Mouse (Mus musculus): ENCODE results near the gene Ppp1r13b. TPM values are rescaled to one million over a fixed set of nuclear protein-coding genes. Genes with fewer than 3 reads are reported as not detected.

The Ppp1r13b gene
- total and polyA plus RNA-seq, 3 experiments, result 0.42 to 2.0 (median 0.64) TPM

DNA sequence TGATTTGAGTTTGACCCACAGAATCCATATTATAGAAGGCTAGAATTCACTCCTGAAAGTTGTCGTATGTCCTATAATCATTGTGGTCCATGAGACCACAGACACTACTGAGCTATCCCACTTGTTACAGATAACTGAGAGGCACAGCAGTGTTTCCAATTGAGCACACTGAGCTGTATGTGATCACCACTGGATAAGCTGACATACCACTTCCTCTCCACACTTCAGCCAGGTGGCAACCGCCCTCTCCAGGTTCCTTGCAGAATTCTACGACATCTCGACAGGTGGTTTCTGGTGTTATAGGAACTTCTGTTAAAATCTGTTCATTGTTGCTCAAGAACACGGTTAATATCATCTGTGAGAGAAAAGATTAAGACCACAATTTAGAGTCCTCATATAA, 35.8 kb downstream of the Ppp1r13b start:
- in situ Hi-C loops (cut with MboI; ENCODE audit: low pct_ligation_motif_present, low pct_unique_long_range_greater_than_20kb, low sequenced_read_pairs), result loop anchor here (10.0 kb wide), 1 partner anchor 137 kb away; no protein-coding TSS in a partner anchor
- no peaks in the 10 kb centered on the region for H3K36me3 ChIP-seq (replicated peaks in 1 of 2; ENCODE audit: control insufficient read depth in 1 of 2, insufficient read depth in 1 of 2, low read length in 1 of 2)

DNA sequence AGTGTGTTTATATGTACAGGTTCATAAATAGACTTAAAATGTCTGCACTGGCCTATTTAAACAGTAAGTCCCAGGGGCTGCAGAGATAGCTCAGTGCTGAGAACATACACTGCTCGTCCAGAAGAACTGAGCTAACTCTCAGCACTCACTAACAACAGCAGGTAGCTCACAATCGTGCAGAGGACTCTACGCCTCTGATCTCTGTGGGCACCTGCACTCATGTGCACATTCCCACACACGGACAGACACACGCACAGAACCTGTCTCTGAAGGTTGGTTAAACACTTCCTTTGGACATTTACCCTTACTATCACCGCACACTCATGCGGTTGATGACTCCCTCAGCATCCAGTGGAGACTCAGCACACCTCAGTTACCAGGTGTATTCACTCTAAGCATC, 37.1 kb downstream of the Ppp1r13b start:
- in situ Hi-C loops (cut with MboI; ENCODE audit: low pct_ligation_motif_present, low pct_unique_long_range_greater_than_20kb, low sequenced_read_pairs), result loop anchor here (10.0 kb wide), 1 partner anchor 136 kb away; no protein-coding TSS in a partner anchor
- no peak for TF ChIP-seq PAX5 (IDR thresholded peaks at IDR 0.05; ENCODE audit: low read length)
- no peak for TF ChIP-seq EP300 (IDR thresholded peaks at IDR 0.05; ENCODE audit: low read length)
- TF ChIP-seq POLR2A (IDR thresholded peaks at IDR 0.05; ENCODE audit: low read depth, low read length), result no peak
- no peak for TF ChIP-seq CHD1 (IDR thresholded peaks at IDR 0.05; ENCODE audit: low read depth, low read length)

More for the DNA sequence above, 35.8 kb downstream of the Ppp1r13b start:
- no peaks in the 10 kb centered on the region for H3K27me3 ChIP-seq (replicated peaks)
- H3K79me2 ChIP-seq (replicated peaks; ENCODE audit: control insufficient read depth, extremely low read depth, insufficient read depth, poor library complexity, severe bottlenecking), result no peaks in the 10 kb centered on the region
- DNase-seq (ENCODE audit: extremely low read depth), result no peak
- dilution Hi-C loops (cut with MboI; ENCODE audit: extremely low pct_ligation_motif_present, extremely low pct_unique_long_range_greater_than_20kb, low sequenced_read_pairs), result no loop called here
- TF ChIP-seq POLR2A (IDR thresholded peaks at IDR 0.05; ENCODE audit: low read depth, low read length) (no peak), USF1 (IDR thresholded peaks at IDR 0.05; ENCODE audit: low read depth, low read length) (no peak), RCOR1 (conservative IDR thresholded peaks at IDR 0.05; ENCODE audit: low read depth, low read length) (no peak), UBTF (IDR thresholded peaks at IDR 0.05; ENCODE audit: low read depth, low read length) (no peak), KAT2A (IDR thresholded peaks at IDR 0.05; ENCODE audit: insufficient replicate concordance, low read length) (no peak), ZKSCAN1 (IDR thresholded peaks at IDR 0.05; ENCODE audit: borderline replicate concordance, low read depth, low read length) (no peak), ZC3H11A (IDR thresholded peaks at IDR 0.05; ENCODE audit: low read depth, low read length) (no peak), GABPA (IDR thresholded peaks at IDR 0.05; ENCODE audit: insufficient replicate concordance, low read depth, low read length) (no peak), MYC (IDR thresholded peaks at IDR 0.05; ENCODE audit: low read depth, low read length) (no peak), MXI1 (IDR thresholded peaks at IDR 0.05; ENCODE audit: low read depth, low read length) (no peak), ETS1 (conservative IDR thresholded peaks at IDR 0.05; ENCODE audit: low read depth, low read length) (no peak), RAD21 (IDR thresholded peaks at IDR 0.05; ENCODE audit: low read depth, low read length) (no peak; the same call in none of the 2 replicates), CTCF (conservative IDR thresholded peaks at IDR 0.05 in 1 of 2, IDR thresholded peaks at IDR 0.05 in 1 of 2; ENCODE audit: low read depth in 2 of 2, low read length in 2 of 2) (no peak)
- no peak overlapping the region for H3K9ac ChIP-seq (ENCODE audit: insufficient read depth, low read depth)
- no peak overlapping the region for H3K27ac ChIP-seq (ENCODE audit: insufficient read depth, low read depth)
- no peak overlapping the region for H3K4me3 ChIP-seq (replicated peaks in 1 of 3; ENCODE audit: low read depth in 2 of 3, low read length in 2 of 3, poor library complexity in 1 of 3)
- H3K4me1 ChIP-seq (ENCODE audit: control insufficient read depth in 1 of 2, insufficient read depth in 2 of 2), result no peaks in the 10 kb centered on the region
- no peaks in the 10 kb centered on the region for H3K9me3 ChIP-seq (replicated peaks; ENCODE audit: low read length)
- no peak overlapping the region for H3K4me2 ChIP-seq (ENCODE audit: insufficient read depth, low read depth, poor library complexity, severe bottlenecking)

More for the DNA sequence above, 37.1 kb downstream of the Ppp1r13b start:
- H3K4me2 ChIP-seq (ENCODE audit: insufficient read depth, low read depth, poor library complexity, severe bottlenecking), result no peak overlapping the region
- no peak overlapping the region for H3K4me3 ChIP-seq (replicated peaks in 1 of 3; ENCODE audit: low read depth in 2 of 3, low read length in 2 of 3, poor library complexity in 1 of 3)
- H3K79me2 ChIP-seq (replicated peaks; ENCODE audit: control insufficient read depth, extremely low read depth, insufficient read depth, poor library complexity, severe bottlenecking), result no peaks in the 10 kb centered on the region
- no peak overlapping the region for H3K27ac ChIP-seq (ENCODE audit: insufficient read depth, low read depth)
- H3K9me3 ChIP-seq (replicated peaks; ENCODE audit: low read length), result no peaks in the 10 kb centered on the region
- dilution Hi-C loops (cut with MboI; ENCODE audit: extremely low pct_ligation_motif_present, extremely low pct_unique_long_range_greater_than_20kb, low sequenced_read_pairs), result no loop called here
- H3K4me1 ChIP-seq (ENCODE audit: control insufficient read depth in 1 of 2, insufficient read depth in 2 of 2), result no peaks in the 10 kb centered on the region
- H3K9ac ChIP-seq (ENCODE audit: insufficient read depth, low read depth), result no peak overlapping the region
- no peaks in the 10 kb centered on the region for H3K27me3 ChIP-seq (replicated peaks)
- DNase-seq (ENCODE audit: extremely low read depth), result no peak
- H3K36me3 ChIP-seq (replicated peaks in 1 of 2; ENCODE audit: control insufficient read depth in 1 of 2, insufficient read depth in 1 of 2, low read length in 1 of 2), result no peaks in the 10 kb centered on the region

Measured in CH12.LX (cell line).